Mouse (Mus musculus): ENCODE results near the gene Ccnjl.

Ccnjl gene

DNA sequence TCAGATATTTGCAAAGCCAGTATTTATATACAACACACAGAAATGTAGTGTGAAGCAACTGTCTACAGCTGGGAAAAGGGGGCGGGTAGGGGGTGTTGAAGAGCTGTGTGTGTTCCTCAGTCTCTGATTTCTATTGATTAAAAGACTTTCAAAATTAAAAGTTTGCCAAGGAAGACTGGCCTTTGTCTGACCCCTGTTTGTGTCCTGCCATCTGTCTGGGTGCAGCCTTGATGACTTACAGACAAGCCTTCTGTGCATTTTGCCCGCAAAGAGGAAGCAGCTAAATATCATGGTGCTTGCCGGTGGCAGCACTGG, 46.4 kb downstream of the Ccnjl start:
- no peak for DNase-seq

DNA sequence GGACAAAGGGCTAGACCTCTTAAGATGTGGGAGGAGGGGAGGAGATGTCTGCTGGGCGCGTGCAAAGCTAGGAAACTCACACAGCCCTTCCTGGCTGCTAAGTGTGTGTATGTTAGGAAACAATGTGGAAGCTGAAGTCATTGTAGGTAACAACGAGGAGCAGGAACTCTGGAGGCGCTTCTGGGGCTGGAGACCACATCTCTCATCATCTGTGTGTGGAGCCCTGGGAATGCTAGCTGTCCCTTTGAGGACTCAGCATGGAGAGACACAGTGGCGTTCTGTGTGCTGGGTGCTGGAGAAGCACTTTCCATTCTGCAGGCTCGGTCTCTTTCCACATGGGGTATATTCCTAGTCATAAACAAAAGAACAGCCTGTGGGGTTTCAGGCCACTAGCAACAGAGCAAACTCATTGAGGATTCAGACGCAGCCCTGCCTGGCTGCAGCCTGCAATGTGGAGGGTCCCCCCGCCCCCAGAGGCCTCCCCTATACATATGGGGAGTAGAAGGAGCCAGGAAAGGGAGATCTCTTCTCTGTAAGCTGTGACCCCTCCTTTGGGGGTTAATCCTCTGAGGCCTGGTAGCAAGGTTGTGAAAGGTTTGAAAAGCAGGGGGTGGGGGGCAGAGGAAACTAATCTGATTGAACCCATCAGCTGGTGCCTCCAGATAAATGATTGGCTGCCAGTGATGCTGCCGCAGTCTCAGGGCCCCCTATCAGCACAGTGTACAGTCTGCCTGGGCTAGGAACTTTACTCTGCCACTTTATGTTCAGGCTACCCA, 47.0 kb downstream of the Ccnjl start:
- DNase-seq: no peak

DNA sequence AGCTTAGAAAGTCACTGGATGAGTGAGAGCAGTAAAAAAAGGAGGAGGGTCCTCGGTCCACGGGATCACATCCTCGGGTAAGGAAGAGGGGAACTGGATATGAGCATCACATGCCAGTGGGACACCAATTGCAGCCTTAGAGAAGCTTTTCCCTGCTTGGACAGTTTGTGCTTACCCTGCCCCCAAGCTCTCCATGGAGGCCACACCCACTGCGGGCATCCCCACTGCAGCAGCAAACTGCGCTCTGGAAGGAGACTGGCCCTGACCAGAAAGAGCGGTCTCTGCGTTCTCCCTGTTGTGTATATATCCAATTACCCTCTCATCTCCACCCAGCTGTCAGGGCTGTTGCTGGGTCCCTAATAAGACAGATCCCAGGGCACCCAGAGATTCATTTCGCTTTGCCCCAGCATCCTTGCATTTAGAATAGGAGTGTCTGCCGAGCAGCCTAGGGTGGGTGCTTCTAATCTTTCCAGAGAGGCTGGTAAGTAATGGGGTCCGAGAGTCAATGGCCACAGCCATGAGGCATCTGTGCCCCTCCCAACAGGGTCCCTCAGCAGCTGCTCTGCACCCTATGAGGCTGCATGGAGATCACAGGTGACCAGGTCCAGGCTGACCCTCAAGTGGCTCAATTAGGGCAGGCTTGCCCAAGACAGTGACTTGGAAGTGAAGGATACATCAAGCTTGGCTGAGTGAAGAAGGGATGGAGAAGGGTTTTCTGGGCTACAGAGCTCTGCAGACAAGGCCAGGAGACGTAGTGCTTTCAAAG, 49.3 kb downstream of the Ccnjl start:
- no peak for DNase-seq

DNA sequence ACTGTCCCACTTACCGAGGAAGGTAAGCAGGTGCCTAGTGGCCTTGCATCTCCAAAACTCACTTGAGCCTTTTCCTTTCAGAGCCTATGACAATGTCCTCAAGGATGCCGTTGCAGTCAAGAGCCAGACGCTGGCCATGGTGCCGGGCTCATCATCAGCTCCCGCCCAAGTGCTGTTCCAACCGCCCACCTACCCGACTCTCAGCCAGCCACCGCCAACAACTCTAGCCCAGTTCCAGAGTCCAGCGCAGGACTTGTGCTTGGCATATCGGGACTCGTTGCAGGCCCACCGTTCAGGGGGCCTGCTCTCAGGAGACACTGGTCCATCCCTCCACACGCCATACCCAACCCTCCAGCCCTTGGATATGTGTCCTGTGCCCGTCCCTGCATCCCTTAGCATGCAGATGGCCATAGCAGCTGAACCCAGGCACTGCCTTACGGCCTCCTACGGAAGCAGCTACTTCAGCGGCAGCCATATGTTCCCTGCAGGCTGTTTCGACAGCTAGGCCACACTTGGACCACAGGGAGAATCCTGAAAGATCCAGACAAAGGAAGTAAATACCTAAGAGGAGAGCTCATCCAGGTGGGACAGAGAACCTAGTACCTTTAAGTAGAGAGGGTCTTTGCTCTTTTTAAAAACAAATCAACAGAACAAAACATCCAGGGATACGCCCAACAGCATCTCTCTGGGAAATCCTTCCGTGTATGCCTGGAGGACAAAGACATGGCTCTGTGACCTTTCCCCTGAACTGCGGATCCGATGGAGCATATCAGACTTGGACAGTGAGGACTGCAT, 56.8 kb downstream of the Ccnjl start:
- DNase-seq: no peak

DNA sequence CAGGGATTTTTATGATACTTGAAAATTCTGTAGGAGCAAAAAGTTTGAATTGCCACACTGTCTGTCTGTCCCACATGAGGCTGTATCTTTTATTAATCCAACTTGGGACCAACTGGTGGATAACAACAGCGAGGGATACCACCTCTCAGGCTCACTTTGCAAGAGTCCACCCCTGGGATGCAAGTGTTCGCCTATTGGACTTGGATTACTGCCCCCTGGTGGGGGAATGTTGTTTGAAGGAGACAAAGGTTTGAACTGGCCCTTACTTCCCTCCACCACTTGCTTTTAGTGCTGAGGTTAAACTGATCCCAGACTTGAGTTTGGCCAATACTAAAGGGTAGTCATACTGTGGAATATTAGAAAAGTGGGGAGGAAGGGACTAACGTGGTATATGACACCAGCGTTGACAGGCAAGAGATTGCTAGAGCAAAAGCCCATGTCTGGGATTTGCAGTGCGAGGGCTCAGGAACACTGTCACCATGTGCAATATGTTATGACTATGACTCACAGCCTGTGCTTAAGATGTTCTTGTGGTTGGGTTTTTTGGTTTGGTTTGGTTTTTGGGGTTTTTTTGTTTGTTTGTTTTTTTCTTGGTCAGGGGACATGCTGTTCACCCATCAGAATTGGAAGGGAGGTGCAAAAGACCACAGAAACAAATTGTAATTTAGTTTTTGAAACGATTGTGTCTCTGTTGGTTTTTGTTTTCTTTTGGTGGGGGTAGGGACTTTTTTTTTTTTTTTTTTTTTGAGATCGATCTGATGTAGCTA, 57.9 kb downstream of the Ccnjl start, which contains the start of gene 4933415A04Rik:
TSS of gene 4933415A04Rik (plus strand) at position 717 of the 767 bp plus-strand sequence.
- peak; percentile 81 to 87 for DNase-seq

DNA sequence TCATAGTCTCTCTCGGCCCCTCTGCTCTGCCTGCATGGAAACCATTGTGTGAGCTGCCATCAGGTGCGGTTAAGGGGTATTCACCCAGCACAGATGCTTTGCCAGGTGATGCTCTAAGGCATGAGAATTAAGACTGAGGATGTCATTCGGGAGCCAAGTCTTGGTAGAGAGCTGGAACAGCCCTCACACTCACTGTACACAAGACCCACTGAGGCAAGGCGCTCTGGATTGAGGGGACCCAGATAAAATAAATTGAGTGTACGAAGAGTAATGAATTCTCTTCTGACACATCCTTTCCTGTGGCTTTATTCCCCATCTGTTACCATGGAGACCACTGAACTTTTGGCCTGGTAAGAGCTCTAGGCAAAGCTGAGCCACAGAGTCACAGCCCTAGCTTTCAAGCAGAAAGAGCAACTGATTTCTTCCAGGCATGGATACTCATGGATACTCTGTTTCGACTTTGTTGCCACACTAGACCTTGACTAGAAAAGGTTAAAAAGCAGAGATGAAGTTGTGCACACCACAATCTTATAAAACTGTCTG, 61.0 kb downstream of the Ccnjl start:
- no peak for DNase-seq

DNA sequence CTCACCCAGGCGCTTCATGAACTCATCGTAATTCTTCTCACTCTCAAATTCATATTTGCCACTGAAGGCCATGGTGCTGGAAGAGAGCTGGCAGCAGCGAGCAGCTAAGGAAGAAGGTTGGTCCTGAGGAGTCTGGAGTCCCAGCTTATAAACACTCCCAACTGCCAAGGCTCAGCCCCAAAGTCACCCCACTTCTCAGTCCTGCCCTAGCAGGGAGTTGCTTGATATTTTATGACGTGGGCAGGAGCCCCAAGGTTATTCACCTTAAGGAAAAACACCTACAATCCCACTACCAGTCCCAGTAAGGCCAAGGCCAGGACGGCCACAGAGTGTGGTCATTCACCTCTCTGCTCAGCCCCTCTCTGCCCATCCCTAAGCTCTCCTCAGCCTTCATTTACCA, 72.9 kb downstream of the Ccnjl start, which contains the start of gene Fabp6:
TSS of gene Fabp6 (minus strand) at position 101 of the 400 bp plus-strand sequence.
- DNase-seq: no peak

DNA sequence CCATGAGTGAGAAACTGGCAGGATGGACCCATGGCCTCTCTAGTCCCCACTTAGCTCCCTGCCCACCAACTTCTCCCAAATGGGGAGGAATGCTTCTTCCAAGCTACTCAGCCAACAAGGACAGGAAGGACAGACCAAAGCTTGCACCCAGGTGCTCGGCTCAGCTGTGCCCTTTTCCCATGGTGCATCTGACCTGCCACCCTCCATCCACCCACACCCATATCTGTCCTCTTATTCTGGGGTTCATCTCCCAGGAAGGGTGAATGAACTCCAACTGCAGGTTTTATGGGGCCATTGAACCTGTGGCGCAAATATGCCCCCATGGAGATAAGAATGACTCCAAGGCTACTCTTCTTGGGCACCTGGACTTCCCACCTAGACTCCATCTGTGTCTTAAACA, 75.6 kb downstream of the Ccnjl start:
- no peak for DNase-seq

DNA sequence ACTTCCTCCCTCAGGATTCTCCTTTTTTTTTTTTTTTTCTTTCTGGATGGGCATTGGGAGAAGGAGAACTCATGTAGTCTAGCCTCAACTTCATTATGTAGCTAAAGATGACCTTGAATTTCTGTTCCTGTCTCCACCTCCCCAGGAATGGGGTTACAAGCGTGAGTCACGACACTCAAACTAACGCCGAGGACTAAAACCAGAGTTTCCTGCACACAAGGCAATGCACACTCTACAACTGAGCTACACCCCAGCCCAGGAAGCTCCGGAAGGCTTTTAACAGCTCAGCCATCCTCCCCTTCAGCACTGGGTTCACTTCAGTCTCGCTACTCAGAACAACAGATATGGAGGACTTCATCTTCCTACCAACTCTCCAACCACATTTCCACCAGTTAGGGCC, 76.3 kb downstream of the Ccnjl start:
- DNase-seq: no peak

DNA sequence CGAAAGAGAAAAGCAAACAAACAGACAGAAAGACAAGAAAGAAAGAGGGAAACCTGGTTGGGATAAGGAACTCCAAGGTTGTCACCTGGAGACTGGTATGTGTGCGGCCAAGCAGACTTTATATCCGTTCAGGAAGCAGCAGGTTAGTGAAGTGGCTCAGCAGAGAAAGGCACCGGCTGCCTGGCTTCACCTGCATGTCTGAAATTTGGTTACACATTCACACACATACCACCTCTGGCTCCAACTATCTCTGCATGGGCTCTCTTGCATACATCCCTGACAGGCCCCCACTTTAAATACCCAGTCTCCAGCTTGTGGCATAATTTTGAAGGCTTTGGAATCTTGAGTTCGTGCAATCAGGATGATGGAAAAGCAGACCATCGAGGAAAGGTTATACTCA, 77.3 kb downstream of the Ccnjl start:
- DNase-seq: no peak

DNA sequence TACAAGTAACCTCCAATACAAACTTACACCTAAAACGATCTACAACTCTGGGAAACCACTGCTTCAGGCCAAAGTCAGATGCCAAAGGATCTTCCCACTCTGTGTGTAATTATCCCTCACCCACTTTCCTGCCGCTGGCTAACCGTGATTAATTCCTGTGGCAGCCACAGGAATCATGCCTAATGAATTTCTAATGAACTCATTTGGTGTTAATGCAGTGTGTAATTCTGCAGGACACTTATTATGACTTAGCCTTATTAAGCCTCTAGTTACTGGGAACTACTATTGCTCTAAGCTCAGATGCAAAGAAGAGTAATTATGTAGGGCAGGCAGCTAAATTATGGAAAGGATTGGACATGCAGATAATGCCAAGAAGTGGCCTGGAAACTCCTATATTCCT, 79.9 kb downstream of the Ccnjl start:
- DNase-seq: no peak

DNA sequence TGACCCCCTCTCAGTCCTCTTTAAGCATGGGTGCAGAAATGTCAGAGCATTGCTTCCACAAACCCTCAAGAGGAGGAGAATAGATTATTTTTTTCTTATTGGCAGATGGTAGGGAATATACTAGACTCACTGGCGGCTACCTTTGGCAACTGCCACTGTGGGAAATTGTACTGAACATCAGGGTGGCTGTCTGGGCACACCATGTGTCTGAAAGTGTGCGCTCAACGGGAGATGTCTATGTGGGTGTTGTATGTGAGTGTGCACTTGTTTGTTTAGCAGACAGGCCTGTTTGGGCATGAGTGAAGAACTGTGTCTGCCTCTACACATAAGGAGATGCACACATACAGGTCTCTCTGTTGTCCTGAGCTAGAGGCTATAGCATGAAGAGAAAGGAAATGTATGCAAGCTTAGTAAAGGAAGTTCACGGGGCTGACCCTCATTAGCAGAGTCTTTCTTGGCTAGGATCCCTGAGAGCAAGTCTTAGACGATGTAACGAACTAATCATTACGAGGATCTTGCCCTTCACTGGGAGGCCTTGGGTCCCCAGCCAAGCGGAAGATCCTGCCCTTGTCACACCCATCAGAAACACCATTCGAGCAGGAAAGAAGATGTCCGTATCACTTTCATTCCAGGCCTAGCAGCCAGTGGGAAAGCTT, 81.5 kb downstream of the Ccnjl start:
- DNase-seq: no peak

DNA sequence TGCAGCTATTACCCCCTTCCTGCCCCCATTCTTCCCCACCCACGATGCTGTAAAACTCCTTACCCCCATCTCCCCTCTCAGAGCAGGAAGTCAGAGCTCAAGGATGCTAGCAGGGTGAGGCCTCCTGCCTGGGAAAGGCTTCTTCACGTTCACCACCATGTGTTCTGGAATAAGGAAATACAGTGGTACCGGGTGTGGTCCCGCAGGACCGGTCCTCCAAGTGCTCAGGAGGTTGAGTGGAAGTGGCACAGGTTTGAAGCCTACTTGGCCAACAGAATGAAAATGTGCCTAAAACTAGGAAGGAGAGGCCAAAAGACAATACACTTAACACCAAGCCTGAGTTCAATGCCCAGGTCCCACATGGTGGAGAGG, 82.1 kb downstream of the Ccnjl start:
- DNase-seq: no peak

DNA sequence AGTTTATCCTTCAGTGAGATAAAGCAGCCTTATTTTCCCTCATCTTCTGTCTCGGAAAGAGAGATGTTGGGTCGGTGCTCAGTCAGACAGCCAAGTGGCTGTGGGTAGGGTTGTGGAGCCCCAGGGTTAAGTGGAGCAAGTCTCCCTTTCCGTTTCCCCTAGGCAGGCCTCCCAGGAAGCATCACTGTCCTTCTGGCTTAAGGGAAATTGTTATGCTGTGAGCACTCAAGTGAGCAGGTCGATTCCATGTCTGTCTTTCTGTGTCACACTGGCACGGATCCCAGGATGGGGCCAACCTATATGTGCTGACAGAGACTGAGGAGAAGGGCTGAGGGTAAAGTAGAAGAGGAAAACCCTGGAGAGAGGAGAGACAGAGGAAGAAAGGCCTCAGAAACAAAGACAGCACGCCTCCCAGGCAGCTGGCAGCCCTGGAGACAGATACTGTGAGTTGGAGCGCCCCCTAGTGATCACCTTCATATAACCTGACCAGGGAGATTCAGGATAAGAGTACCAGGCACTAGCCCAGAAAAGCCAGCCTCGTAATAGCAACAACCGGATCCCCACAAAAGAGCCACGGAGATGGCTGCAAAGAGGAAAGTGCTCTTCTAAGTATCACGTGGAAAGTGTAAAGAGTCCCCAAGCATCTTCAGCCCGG, 84.4 kb downstream of the Ccnjl start:
- peak; percentile 85 to 89 for DNase-seq

DNA sequence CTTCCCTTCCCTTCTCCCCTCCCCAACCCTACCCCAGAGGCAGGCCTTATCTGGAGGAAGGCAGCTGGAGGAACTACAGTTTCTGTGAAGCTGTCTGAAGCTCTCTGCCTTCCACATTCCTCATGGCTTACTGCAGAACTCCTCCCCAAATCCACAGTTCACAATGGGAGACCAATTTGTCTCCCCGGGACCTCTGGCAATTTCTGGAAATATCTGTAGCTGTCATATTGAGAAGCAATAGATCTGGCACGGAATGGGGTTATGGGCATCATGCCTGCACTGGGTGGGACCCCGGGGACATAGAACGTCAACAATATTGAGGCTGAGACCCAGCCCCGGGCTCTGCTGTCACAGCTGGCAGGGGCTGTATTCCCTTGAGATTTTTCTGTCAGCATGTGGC, 89.3 kb downstream of the Ccnjl start:
- DNase-seq: no peak

DNA sequence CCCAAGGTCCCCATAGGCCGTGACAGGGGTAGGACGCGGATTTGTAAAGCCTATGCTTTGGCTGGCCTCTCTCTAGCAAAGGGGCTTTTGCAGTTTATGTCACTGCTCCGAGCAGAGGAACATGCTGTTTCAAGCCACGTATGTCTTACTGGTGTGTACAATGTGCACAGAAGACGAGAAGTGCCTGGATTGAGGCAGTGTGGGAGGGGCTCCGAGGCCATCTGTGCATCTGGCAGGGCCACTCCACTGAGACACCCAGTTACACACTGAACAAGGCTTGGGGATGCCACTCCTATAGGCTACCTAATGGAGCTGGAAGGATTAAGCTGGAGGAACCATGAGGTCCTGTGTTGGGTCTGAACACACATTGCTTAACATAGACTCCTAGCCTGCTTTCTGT, 89.8 kb downstream of the Ccnjl start:
- peak in 1 of 2 experiments; percentile 17 for DNase-seq

DNA sequence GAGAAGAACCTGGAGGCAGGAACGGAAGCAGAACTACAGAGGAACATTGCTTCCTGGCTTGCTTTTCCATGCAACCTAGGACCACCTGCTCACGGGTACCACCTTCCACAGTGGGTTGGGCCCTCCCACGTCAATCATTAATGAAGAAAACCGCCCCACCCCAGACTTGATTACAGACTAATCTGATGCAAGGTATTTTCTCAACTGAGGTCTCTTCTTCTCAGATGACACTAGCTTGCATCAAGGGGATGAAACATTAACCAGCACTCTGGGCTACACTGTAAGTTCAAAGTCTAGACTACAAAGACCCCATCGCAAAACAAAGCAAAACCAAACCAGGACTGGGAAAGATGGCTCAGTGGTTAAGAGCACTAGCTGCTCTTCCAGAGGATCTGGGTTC, 93.2 kb downstream of the Ccnjl start:
- no peak for DNase-seq

DNA sequence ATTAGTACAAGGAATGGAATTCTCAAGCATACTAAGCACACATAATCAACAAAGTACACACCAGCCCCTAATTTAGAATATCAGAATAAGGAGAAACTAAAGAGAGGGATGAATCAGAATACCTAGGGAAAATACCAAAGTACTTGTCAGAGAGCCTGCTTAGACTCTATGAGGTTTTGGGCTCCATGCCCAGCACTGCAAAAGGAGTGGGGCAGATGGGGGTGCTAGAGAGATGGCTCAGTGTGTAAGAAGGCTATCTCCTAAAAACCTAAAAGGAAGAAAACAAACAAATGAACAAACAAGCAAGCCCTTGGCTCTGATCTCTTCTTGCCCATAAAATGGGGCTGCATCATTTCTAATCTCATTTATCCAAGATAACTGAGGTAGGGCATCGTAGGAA, 95.8 kb downstream of the Ccnjl start:
- DNase-seq: no peak

DNA sequence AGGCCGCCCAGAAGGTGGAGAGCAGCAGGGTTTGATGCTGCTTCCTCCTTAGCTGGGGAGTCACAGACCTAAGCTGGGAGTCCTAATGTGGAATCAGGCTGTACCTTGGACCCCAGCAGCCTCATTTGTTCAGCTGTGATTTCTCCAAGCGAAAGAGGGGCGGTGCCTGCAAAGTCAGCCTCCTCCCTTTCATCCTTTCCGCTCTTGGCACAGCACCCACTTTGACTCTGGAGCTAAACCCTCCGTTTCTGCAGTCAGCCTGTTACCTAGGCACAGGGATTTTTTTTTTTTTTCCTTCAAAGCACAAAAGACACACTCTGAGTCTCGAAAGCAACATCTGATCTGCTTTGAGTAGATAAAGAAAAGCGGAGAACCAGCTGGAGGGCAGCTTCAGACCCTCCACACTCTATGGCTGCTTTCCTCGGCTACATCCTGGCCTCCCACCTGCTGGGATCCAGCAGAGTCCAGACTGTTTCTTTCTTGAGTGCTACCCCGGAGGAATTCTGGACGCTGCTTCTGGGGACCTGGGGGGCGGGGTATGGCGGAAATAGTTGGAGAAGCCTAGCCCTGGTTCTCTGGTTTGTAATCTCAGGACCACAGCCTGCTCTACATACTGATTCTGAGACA, 97.8 kb downstream of the Ccnjl start:
- peak; percentile 58 to 62 for DNase-seq

DNA sequence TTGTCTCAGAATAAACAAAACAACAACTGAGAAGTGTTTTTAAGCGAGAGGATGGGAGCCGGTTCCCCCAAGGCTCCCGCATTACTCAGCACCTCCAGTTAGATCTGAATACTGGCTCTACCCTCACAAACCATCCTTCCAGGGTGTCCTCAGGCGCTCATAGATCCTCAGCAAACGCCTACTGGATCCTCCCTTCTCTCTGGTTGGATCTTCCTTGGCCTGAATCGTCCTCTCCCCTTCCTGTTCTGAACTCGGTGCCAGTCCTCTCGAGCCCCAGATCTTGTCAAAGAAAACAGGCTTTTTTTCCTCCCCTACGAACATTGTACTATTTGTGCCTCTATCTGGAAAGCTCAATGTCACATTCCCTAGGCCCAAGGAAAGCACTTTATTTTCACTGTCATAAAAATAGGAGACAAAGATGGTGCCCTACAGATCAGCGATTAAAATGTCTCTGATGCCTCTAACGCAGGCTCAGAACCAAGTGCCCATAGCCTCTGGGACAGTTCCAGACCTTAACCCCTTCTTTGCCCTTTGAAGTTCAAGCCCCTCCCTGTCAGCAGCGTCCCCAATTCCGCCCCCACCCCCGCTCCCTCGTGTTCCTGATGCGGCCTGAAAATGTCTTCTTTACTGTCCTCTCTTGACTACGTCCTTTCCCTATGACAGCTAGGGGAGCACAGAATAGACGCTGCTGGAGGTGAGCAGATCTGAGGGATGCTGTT, 98.5 kb downstream of the Ccnjl start:
- DNase-seq: peak; percentile 35 to 40

Measured in cerebellum, adult 18-20 months (tissue).